Comparison of ENCODE assay signal across 23 mouse cellular contexts in the genomic region with DNA sequence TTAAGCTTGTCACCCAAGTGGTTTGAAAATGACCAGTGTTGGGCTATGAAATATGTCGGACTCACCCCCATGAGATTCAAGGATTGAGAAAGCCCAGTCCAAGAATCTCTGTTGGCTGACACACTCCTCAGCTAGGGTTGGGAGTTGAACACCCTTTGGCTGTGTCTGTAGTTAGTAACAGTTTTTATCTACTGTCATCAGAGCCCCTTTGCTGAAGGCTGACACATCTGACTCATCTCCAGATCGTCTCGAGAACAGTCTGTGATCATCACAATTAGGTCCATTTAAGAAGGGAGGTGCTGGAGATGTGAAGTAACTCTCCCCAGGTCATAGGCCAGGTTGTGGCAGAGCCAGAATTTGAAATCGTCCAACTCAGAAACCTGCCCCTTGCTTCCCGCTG.
DNase-seq lines count a peak whose midpoint lies in the region; ATAC-seq and TF ChIP-seq lines count a peak whose summit lies in the region.
"Had no signal": no experiment of that assay in that cellular context is flagged by ENCODE, and none has a peak within 500 bp of the region (broad histone marks: within the 10 kb centered on the region; RNA-seq: fewer than 3 reads in every experiment).

No protein-coding gene starts in this region.

- H3K79me2 ChIP-seq in liver, adult 2 months (ENCODE audit: control insufficient read depth, insufficient read depth, low read length), result peaks cover 3% of the 10 kb centered on the region

- H3K4me3 ChIP-seq in heart, embryonic 12.5 days, result no peak overlapping the region
- H3K4me3 ChIP-seq in heart, embryonic 15.5 days, result no peak overlapping the region
- H3K4me3 ChIP-seq in liver, adult 2 months (ENCODE audit: insufficient read depth, low read depth, low read length), result no peak overlapping the region
- H3K4me3 ChIP-seq in liver, postnatal 0 days (ENCODE audit: low read depth, low read length), result no peak overlapping the region
- H3K4me3 ChIP-seq: forebrain, embryonic 10.5 days; forebrain, embryonic 13.5 days; heart, adult 2 months; hindbrain, embryonic 10.5 days; hindbrain, embryonic 13.5 days; intestine, embryonic 15.5 days had no signal

- TF ChIP-seq EP300 in liver, postnatal 0 days (IDR thresholded peaks at IDR 0.05; ENCODE audit: low read depth), result no peak

- no peaks in the 10 kb centered on the region for H3K9me3 ChIP-seq in heart, embryonic 12.5 days (replicated peaks)
- H3K9me3 ChIP-seq in heart, embryonic 15.5 days (replicated peaks), result no peaks in the 10 kb centered on the region
- H3K9me3 ChIP-seq in liver, postnatal 0 days (ENCODE audit: low read length), result no peaks in the 10 kb centered on the region
- H3K9me3 ChIP-seq: forebrain, embryonic 10.5 days; forebrain, embryonic 13.5 days; hindbrain, embryonic 10.5 days; hindbrain, embryonic 13.5 days; intestine, embryonic 15.5 days had no signal

- peaks cover under 1% of the 10 kb centered on the region; the same call in 1 of the 2 replicates for H3K27me3 ChIP-seq in heart, embryonic 12.5 days (replicated peaks)
- H3K27me3 ChIP-seq in heart, embryonic 15.5 days, result no peaks in the 10 kb centered on the region
- no peaks in the 10 kb centered on the region for H3K27me3 ChIP-seq in liver, adult 2 months (ENCODE audit: control insufficient read depth, insufficient read depth, low read length)
- no peaks in the 10 kb centered on the region for H3K27me3 ChIP-seq in liver, postnatal 0 days (ENCODE audit: insufficient read depth, low read length)
- H3K27me3 ChIP-seq: forebrain, embryonic 13.5 days; hindbrain, embryonic 13.5 days; intestine, embryonic 15.5 days had no signal

- peak; percentile 24 for DNase-seq in adrenal gland, adult 2 months
- DNase-seq in adrenal gland, adult 18-20 months (ENCODE audit: low spot score in 2 of 2), result no peak
- peak; percentile 91 for DNase-seq in heart, adult 11 months
- no peak for DNase-seq in heart, postnatal 10 days
- peak; percentile 49 for DNase-seq in liver, adult 2 months (ENCODE audit: extremely low read depth, low read depth, low spot score)
- DNase-seq in liver, postnatal 0 days, result no peak
- DNase-seq: adrenal gland, postnatal 25 days; cerebellum, adult 18-20 months; cerebellum, adult 9-10 months; gastrocnemius, postnatal 25 days; kidney, adult 11 months; kidney, adult 8-10 months had no signal

- TF ChIP-seq CTCF in liver, adult 2 months (IDR thresholded peaks at IDR 0.05; ENCODE audit: low read depth, low read length), result no peak
- TF ChIP-seq CTCF in liver, postnatal 0 days (IDR thresholded peaks at IDR 0.05; ENCODE audit: low read depth), result no peak

- no peak overlapping the region for H3K27ac ChIP-seq in heart, embryonic 12.5 days (ENCODE audit: poor library complexity, severe bottlenecking)
- peak overlapping the region; percentile 65 for H3K27ac ChIP-seq in heart, embryonic 15.5 days
- H3K27ac ChIP-seq in liver, adult 2 months (replicated peaks; ENCODE audit: insufficient read depth, low read depth, low read length), result no peak overlapping the region
- H3K27ac ChIP-seq in liver, postnatal 0 days (ENCODE audit: low read depth), result no peak overlapping the region
- H3K27ac ChIP-seq: forebrain, embryonic 10.5 days; forebrain, embryonic 13.5 days; heart, adult 2 months; hindbrain, embryonic 10.5 days; hindbrain, embryonic 13.5 days; intestine, embryonic 15.5 days had no signal

- H3K4me2 ChIP-seq in heart, embryonic 12.5 days, result no peak overlapping the region
- H3K4me2 ChIP-seq in heart, embryonic 15.5 days, result no peak overlapping the region
- H3K4me2 ChIP-seq in liver, postnatal 0 days (ENCODE audit: low read depth, low read length), result no peak overlapping the region
- H3K4me2 ChIP-seq: forebrain, embryonic 13.5 days; hindbrain, embryonic 13.5 days; intestine, embryonic 15.5 days had no signal

- intact Hi-C loops in heart, postnatal 10 days (cut with DNase I), result loop anchor here (5.0 kb wide), 1 partner anchor 66 kb away; no protein-coding TSS in a partner anchor

- no peak for ATAC-seq in heart, embryonic 12.5 days (ENCODE audit: insufficient number of reproducible peaks, low FRiP score)
- ATAC-seq in heart, embryonic 15.5 days (replicated peaks; ENCODE audit: insufficient number of reproducible peaks, insufficient read depth, low FRiP score, low read depth), result no peak
- no peak for ATAC-seq in liver, postnatal 0 days
- ATAC-seq: activated CD4-positive, CD25-positive, alpha-beta regulatory T cell, adult 4 months; forebrain, embryonic 13.5 days; forebrain, embryonic 16.5 days; hindbrain, embryonic 16.5 days; intestine, embryonic 15.5 days had no signal

- WGBS in heart, embryonic 12.5 days, result 45% methylated on average over 5 of the region's 5 CpGs
- 49% methylated on average over 5 of the region's 5 CpGs for WGBS in heart, embryonic 15.5 days
- WGBS in liver, adult 2 months, result 48% methylated on average over 5 of the region's 5 CpGs
- 69% methylated on average over 5 of the region's 5 CpGs for WGBS in liver, postnatal 0 days (ENCODE audit: insufficient replicate concordance)

- peaks cover 43% of the 10 kb centered on the region for H3K4me1 ChIP-seq in heart, embryonic 12.5 days (replicated peaks)
- peaks cover 45% of the 10 kb centered on the region for H3K4me1 ChIP-seq in heart, embryonic 15.5 days (replicated peaks)
- peaks cover 3% of the 10 kb centered on the region; the same call in 1 of the 2 replicates for H3K4me1 ChIP-seq in liver, adult 2 months (ENCODE audit: control insufficient read depth, insufficient read depth, low read length)
- H3K4me1 ChIP-seq in liver, postnatal 0 days (ENCODE audit: insufficient read depth), result peaks cover 3% of the 10 kb centered on the region; the same call in 1 of the 2 replicates
- H3K4me1 ChIP-seq: intestine, embryonic 15.5 days had no signal

- no peak overlapping the region for H3K9ac ChIP-seq in heart, embryonic 12.5 days
- no peak overlapping the region for H3K9ac ChIP-seq in heart, embryonic 15.5 days
- H3K9ac ChIP-seq in liver, adult 2 months (ENCODE audit: low read depth, low read length), result no peak overlapping the region
- no peak overlapping the region for H3K9ac ChIP-seq in liver, postnatal 0 days (replicated peaks)
- H3K9ac ChIP-seq: forebrain, embryonic 13.5 days; hindbrain, embryonic 13.5 days; intestine, embryonic 15.5 days had no signal

- no peaks in the 10 kb centered on the region for H3K36me3 ChIP-seq in heart, embryonic 12.5 days
- no peaks in the 10 kb centered on the region for H3K36me3 ChIP-seq in heart, embryonic 15.5 days
- H3K36me3 ChIP-seq in liver, adult 2 months (ENCODE audit: control insufficient read depth, insufficient read depth, low read length), result no peaks in the 10 kb centered on the region
- no peaks in the 10 kb centered on the region for H3K36me3 ChIP-seq in liver, postnatal 0 days (replicated peaks; ENCODE audit: insufficient read depth, low read length)
- H3K36me3 ChIP-seq: forebrain, embryonic 10.5 days; hindbrain, embryonic 10.5 days; hindbrain, embryonic 13.5 days; intestine, embryonic 15.5 days had no signal

- TF ChIP-seq POLR2A in liver, adult 2 months (IDR thresholded peaks at IDR 0.05; ENCODE audit: extremely low read depth, insufficient read depth, low read length), result no peak

Comparison
In these comparisons a context has a peak if more than half of its experiments do, and no peak if none do; other contexts are left out.
1. DNase-seq: peak in adrenal gland, adult 2 months (single experiment), heart, adult 11 months (single experiment) and liver, adult 2 months (single experiment); none in adrenal gland, adult 18-20 months (0 of 2), heart, postnatal 10 days (0 of 2) and liver, postnatal 0 days (single experiment).